Mouse (Mus musculus): Measurements from ENCODE around the gene Dpm3.

DNA sequence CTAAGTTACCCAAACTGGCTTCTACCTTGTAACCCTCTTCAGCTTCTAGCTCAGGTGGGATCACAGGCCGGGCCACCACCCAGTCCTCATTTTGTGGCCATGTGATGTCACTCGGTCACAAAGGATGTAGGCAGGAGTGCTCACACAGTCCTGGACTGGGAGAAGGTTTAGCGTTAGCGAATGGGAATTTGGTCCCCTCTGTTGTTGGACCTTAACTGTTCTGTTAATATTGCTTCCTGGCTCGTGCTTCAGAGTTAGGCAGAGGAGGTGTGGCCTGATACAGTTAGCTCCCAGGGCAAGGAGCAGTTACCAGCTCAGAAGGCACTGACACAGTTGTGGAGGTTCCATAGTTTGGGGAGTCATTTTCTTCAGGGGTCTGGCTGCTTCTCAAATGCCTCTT is 35.0 kb downstream of the Dpm3 start:
- TF ChIP-seq CTCF (IDR thresholded peaks at IDR 0.05; ENCODE audit: low read depth) (no peak), EP300 (optimal IDR thresholded peaks at IDR 0.05) (no peak)
